Mouse (Mus musculus) spleen, adult 2 months (tissue): ENCODE data around the gene Atg7.

Experiments used
- CTCF ChIP-seq: fragments of 200-500 bp; IDR thresholded peaks from 2 replicates; pipeline ENCODE4 v1.5.1; 2011; ENCODE audit warnings: mild to moderate bottlenecking, inconsistent platforms; ENCODE audit not compliant: insufficient read depth, insufficient read length, insufficient replicate concordance; ENCODE audit errors: extremely low read depth
- POLR2A ChIP-seq: fragments of 200-500 bp; IDR thresholded peaks from 2 replicates; pipeline ENCODE4 v1.6.1; 2011; ENCODE audit warnings: low read depth, low read length, inconsistent platforms

DNA sequence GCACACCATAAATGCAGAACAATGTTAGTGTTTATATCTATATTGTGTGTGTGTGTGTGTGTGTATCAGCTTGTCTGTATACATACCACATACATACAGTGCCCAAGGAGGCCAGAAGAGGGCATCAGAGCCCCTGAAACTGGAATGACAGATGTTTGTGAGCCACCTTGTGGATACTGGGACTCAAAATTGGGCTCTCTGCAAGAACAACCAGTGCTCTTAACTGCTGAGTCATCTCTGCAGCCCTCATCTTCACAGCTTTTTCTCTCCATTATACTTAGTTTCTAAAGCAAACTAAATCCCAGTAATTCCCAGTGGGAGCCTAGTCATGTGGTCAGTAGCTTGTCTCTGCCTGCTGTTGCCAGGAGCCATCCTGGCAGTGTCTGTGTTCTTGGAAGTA, 31.9 kb downstream of the Atg7 start:
- TF ChIP-seq POLR2A, result no peak
- no peak for TF ChIP-seq CTCF
